ENCODE assay signal across 8 mouse cellular contexts in the genomic region with DNA sequence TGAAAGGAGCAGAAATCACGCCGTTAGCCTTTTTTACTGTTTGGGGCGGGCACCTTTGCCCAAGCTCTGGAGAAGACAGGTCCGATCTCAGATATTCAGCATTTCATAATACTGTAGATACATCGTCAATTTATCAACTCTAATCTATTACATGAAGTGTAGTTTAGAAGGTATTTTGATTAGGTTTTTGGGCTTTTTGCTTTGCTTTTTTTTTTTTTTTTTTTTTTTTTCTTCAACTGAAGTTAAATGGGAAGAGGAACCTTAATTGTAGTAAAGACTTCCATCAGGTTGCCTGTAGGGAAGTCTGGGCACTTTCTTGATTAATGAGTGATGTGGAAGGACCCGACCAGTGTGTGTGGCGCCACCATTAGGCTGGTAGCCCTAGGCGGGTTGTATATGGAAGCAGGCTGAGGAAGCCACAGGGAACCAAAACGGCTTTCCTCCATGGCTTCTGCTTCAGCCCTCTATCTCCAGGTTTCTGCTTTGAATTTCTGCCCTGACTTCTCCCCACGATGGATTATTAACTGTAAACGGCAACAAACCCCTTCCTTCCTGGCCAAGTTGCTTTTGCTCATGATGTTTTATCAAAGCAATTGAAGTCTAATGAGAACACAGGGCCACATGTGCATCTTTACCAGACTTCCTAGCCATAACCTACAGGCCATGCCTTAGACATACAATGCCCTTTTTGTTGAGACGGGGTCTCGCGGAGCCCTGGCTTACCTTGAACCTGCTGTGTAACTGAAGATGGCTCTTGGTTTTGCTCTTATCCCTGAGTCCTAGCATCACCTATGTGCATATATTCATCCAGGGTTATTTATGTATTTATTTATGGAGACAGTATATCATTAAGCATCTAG. TPM values are rescaled to one million over a fixed set of nuclear protein-coding genes. Genes with fewer than 3 reads are reported as not detected.
DNase-seq lines count a peak whose midpoint lies in the region; ATAC-seq lines count a peak whose summit lies in the region.

No protein-coding gene starts in this region.

- peak overlapping the region; percentile 76 for H3K4me3 ChIP-seq in brown adipose tissue, adult 24 weeks (ENCODE audit: insufficient read depth, low read depth, low read length)
- peak overlapping the region; percentile 90 for H3K4me3 ChIP-seq in forebrain, embryonic 16.5 days (replicated peaks; ENCODE audit: low read length)
- H3K4me3 ChIP-seq in lung, embryonic 16.5 days (ENCODE audit: low read length) = peak overlapping the region; percentile 86
- H3K4me3 ChIP-seq in stomach, embryonic 16.5 days (replicated peaks; ENCODE audit: low read length) = peak overlapping the region; percentile 84

- H3K27me3 ChIP-seq in forebrain, embryonic 16.5 days (replicated peaks; ENCODE audit: control insufficient read depth, insufficient read depth, low read length) = no peaks in the 10 kb centered on the region
- no peaks in the 10 kb centered on the region for H3K27me3 ChIP-seq in lung, embryonic 16.5 days (ENCODE audit: control insufficient read depth, insufficient read depth, low read depth, low read length)
- H3K27me3 ChIP-seq in stomach, embryonic 16.5 days (ENCODE audit: control insufficient read depth, insufficient read depth, low read length) = no peaks in the 10 kb centered on the region

- H3K9ac ChIP-seq in forebrain, embryonic 16.5 days (replicated peaks; ENCODE audit: low read depth, low read length) = peak overlapping the region; percentile 81
- peak overlapping the region; percentile 85 for H3K9ac ChIP-seq in lung, embryonic 16.5 days (ENCODE audit: low read length)
- H3K9ac ChIP-seq in stomach, embryonic 16.5 days (ENCODE audit: low read length) = peak overlapping the region; percentile 88

- H3K36me3 ChIP-seq in forebrain, embryonic 16.5 days (ENCODE audit: control insufficient read depth, insufficient read depth) = no peaks in the 10 kb centered on the region
- H3K36me3 ChIP-seq in lung, embryonic 16.5 days (ENCODE audit: control insufficient read depth, insufficient read depth, low read length) = no peaks in the 10 kb centered on the region
- H3K36me3 ChIP-seq in stomach, embryonic 16.5 days (ENCODE audit: control insufficient read depth, insufficient read depth, low read length) = no peaks in the 10 kb centered on the region

- no peaks in the 10 kb centered on the region for H3K9me3 ChIP-seq in forebrain, embryonic 16.5 days (ENCODE audit: control insufficient read depth, low read length)
- H3K9me3 ChIP-seq in lung, embryonic 16.5 days (ENCODE audit: control insufficient read depth, low read length) = no peaks in the 10 kb centered on the region
- no peaks in the 10 kb centered on the region for H3K9me3 ChIP-seq in stomach, embryonic 16.5 days (replicated peaks; ENCODE audit: control insufficient read depth, low read length)

- 28% methylated on average over 14 of the region's 14 CpGs for WGBS in forebrain, embryonic 16.5 days
- WGBS in lung, embryonic 16.5 days = 31% methylated on average over 14 of the region's 14 CpGs
- WGBS in stomach, embryonic 16.5 days = 28% methylated on average over 14 of the region's 14 CpGs

- ATAC-seq in forebrain, embryonic 16.5 days = no peak
- ATAC-seq in lung, embryonic 16.5 days (ENCODE audit: low read depth) = no peak
- no peak for ATAC-seq in stomach, embryonic 16.5 days (ENCODE audit: insufficient read depth, low FRiP score)

- peak; percentile 13 to 26 for DNase-seq in heart, adult 18-20 months
- no peak for DNase-seq in heart, adult 8-10 months (ENCODE audit: low spot score)
- peak; percentile 23 for DNase-seq in kidney, adult 11 months
- DNase-seq in ovary, postnatal 10 days (ENCODE audit: low spot score) = no peak

- H3K27ac ChIP-seq in brown adipose tissue, adult 24 weeks (replicated peaks; ENCODE audit: low read depth, low read length) = peak overlapping the region; percentile 80
- peak overlapping the region; percentile 73 for H3K27ac ChIP-seq in forebrain, embryonic 16.5 days (ENCODE audit: low read length)
- H3K27ac ChIP-seq in lung, embryonic 16.5 days (ENCODE audit: low read length) = peak overlapping the region; percentile 83
- H3K27ac ChIP-seq in stomach, embryonic 16.5 days (ENCODE audit: low read length) = peak overlapping the region; percentile 95

- peaks cover 3% of the 10 kb centered on the region; the same call in 1 of the 2 replicates for H3K4me1 ChIP-seq in brown adipose tissue, adult 24 weeks (ENCODE audit: control insufficient read depth, insufficient read depth, insufficient read length, low read length)
- peaks cover 15% of the 10 kb centered on the region for H3K4me1 ChIP-seq in forebrain, embryonic 16.5 days (replicated peaks; ENCODE audit: control insufficient read depth, insufficient read depth, low read length)
- H3K4me1 ChIP-seq in lung, embryonic 16.5 days (replicated peaks; ENCODE audit: control insufficient read depth, insufficient read depth, low read length) = peaks cover 2% of the 10 kb centered on the region; the same call in 1 of the 2 replicates
- H3K4me1 ChIP-seq in stomach, embryonic 16.5 days (ENCODE audit: control insufficient read depth, insufficient read depth, low read length) = peaks cover 12% of the 10 kb centered on the region

- peak overlapping the region; percentile 93 for H3K4me2 ChIP-seq in forebrain, embryonic 16.5 days (ENCODE audit: low read length)
- peak overlapping the region; percentile 97 for H3K4me2 ChIP-seq in lung, embryonic 16.5 days (ENCODE audit: low read depth, low read length)
- peak overlapping the region; percentile 93 for H3K4me2 ChIP-seq in stomach, embryonic 16.5 days (ENCODE audit: low read depth, low read length)

RNA-seq across cellular contexts. Expression of gene Cry1, which starts 1.0 kb away (rescaled TPM):
- total RNA-seq in heart, adult 18-20 months (2021) = 10 to 100 TPM in 1 of 2 experiments, 1 to 10 TPM in 1; 9.2 to 10.8 TPM
- 10 to 100 TPM in 1 of 4 experiments, 1 to 10 TPM in 3; 6.3 to 11.4 (median 8.5) TPM for total RNA-seq in heart, adult 8-10 months (2022)
- polyA plus RNA-seq in brown adipose tissue, adult 24 weeks (2012; ENCODE audit: insufficient read depth, insufficient read length, missing spikeins) = 5.5 and 11.8 TPM in 2 replicates
- polyA plus RNA-seq in forebrain, embryonic 16.5 days (2015; fragmentation: Nextera tagmentation; extraction: Ambion mirVana) = 33.7 and 38.2 TPM in 2 replicates
- 26.5 and 28.2 TPM in 2 replicates for polyA plus RNA-seq in lung, embryonic 16.5 days (2015; fragmentation: Nextera tagmentation; extraction: Ambion mirVana)
- polyA plus RNA-seq in stomach, embryonic 16.5 days (2015; fragmentation: Nextera tagmentation; extraction: Ambion mirVana) = 19.8 and 22.1 TPM in 2 replicates

RNA-seq across cellular contexts. Expression of gene Mterf2, which starts 58.0 kb away (rescaled TPM):
- 10 to 100 TPM; 23.9 to 24.5 TPM for total RNA-seq in heart, adult 18-20 months (2021)
- 10 to 100 TPM; 18.0 to 27.6 (median 25.1) TPM for total RNA-seq in heart, adult 8-10 months (2022)
- polyA plus RNA-seq in brown adipose tissue, adult 24 weeks (2012; ENCODE audit: insufficient read depth, insufficient read length, missing spikeins) = 22.4 and 29.5 TPM in 2 replicates
- 26.5 and 26.9 TPM in 2 replicates for polyA plus RNA-seq in forebrain, embryonic 16.5 days (2015; fragmentation: Nextera tagmentation; extraction: Ambion mirVana)
- polyA plus RNA-seq in lung, embryonic 16.5 days (2015; fragmentation: Nextera tagmentation; extraction: Ambion mirVana) = 9.0 and 12.1 TPM in 2 replicates
- 9.3 and 12.0 TPM in 2 replicates for polyA plus RNA-seq in stomach, embryonic 16.5 days (2015; fragmentation: Nextera tagmentation; extraction: Ambion mirVana)

Comparison
In these comparisons a context has a peak if more than half of its experiments do, and no peak if none do; other contexts are left out.
1. DNase-seq: peak in heart, adult 18-20 months (2 of 2) and kidney, adult 11 months (single experiment); none in heart, adult 8-10 months (single experiment) and ovary, postnatal 10 days (single experiment).
2. Peak in every context shown above with its lines, with median percentiles within 50 percentile points of each other: H3K27ac ChIP-seq, H3K4me3 ChIP-seq, H3K4me2 ChIP-seq and H3K9ac ChIP-seq.